Mouse (Mus musculus) embryo, embryonic 10.5 days (tissue): ENCODE data around the gene Aga.
"Not testable (repeated sequence)": the region's sequence is repeated elsewhere in the genome, so short reads cannot be mapped to it uniquely, and the experiment has no call there.

Experiments used
- DNase-seq: peaks from one replicate; pipeline ENCODE4 v3.0.0-alpha.2; 2015; ENCODE audit warnings: low spot score

The Aga gene

GRCm38 (mm10) chr8:53511551-53512127 is at the start of gene Aga:
TSS of gene Aga (plus strand) at chr8:53511727.
- DNase-seq: peak; percentile 93

GRCm38 (mm10) chr8:53489063-53489462 is 22.5 kb upstream of the Aga start:
- DNase-seq: no peak

GRCm38 (mm10) chr8:53496216-53496615 is 15.3 kb upstream of the Aga start:
- DNase-seq: no peak

DNA sequence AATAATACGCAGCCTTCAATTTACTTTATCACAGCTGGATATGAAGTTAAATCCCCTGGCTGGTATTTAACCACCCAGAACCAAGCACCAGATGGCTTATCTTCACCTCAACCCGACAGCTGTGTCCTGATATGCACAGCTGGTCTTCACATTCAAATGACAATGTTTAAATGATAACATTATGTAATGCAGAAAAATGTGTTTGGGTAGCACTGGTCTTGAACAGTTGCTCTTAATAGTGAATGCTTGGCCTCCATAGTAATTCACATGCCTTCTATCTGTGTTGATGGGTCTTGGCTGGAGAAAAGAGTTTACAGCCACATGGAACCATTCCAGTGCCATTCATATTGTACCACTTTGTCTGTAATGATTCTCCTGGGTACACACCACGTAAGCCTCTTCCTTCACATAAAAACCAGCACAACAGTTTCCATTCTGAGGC is 14.6 kb upstream of the Aga start:
- DNase-seq: no peak

- not testable (repeated sequence) for DNase-seq
Measured at GRCm38 (mm10) chr8:53538049-53538448, 26.5 kb downstream of the Aga start.

DNA sequence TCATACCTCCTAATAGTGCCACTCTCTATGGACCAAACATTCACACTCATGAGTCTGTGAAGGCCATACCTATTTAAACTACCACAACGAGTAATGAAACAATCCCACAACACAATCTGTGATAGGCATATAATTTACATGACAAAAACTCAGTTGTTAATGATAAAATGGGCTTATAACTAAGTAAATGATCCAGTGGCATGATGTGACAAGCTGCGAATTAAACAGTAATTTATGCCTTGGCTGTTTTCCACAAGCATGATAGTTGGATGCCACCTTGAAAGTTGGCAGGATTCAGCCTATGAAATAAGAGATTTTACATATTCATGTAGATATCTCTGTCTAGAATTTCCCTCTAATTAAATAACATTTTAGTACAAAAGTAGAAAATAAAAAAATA is 28.1 kb downstream of the Aga start:
- no peak for DNase-seq

GRCm38 (mm10) chr8:53562441-53563040 is 51.0 kb downstream of the Aga start:
- DNase-seq: no peak

- DNase-seq: no peak
Measured at GRCm38 (mm10) chr8:53566223-53566622, 54.7 kb downstream of the Aga start.
